Mouse (Mus musculus) adrenal gland, adult 18-20 months (tissue): ENCODE results near the gene Srd5a1. TPM values are rescaled to one million over a fixed set of nuclear protein-coding genes. Genes with fewer than 3 reads are reported as not detected.
"Not testable (repeated sequence)": the region's sequence is repeated elsewhere in the genome, so short reads cannot be mapped to it uniquely, and the experiment has no call there.

Source experiments
- DNase-seq, 2 experiments: peaks; one replicate each; pipeline ENCODE4 v3.0.0; 2021 to 2022; ENCODE audit warnings: low spot score in 2 of 2
- total RNA-seq, 2 experiments: library from RNA; stranded (reverse); gene quantifications; 1 replicate in 1 of 2; 2 replicates in 1 of 2; pipeline ENCODE4 v1.2.3; 2021

The Srd5a1 gene
- total RNA-seq, 2 experiments from 2014 or later: 3.2 to 12.1 TPM

- no peak for DNase-seq
These were observed 33.9 kb downstream of the Srd5a1 start for GRCm38 (mm10) chr13:69577181-69577834.

- DNase-seq: no peak
These were observed 34.6 kb downstream of the Srd5a1 start for GRCm38 (mm10) chr13:69576676-69577075.

GRCm38 (mm10) chr13:69572594-69572993 is 38.6 kb downstream of the Srd5a1 start:
- no peak for DNase-seq

- no peak for DNase-seq
These were observed 42.0 kb downstream of the Srd5a1 start for GRCm38 (mm10) chr13:69569201-69569600.

GRCm38 (mm10) chr13:69565401-69565800 is 45.8 kb downstream of the Srd5a1 start:
- DNase-seq: not testable (repeated sequence)

GRCm38 (mm10) chr13:69564573-69564972 is 46.7 kb downstream of the Srd5a1 start:
- DNase-seq: no peak

GRCm38 (mm10) chr13:69563905-69564304 is 47.3 kb downstream of the Srd5a1 start:
- DNase-seq: no peak

- no peak for DNase-seq
These were observed 48.3 kb downstream of the Srd5a1 start for GRCm38 (mm10) chr13:69562654-69563574.

GRCm38 (mm10) chr13:69562004-69562403 is 49.2 kb downstream of the Srd5a1 start:
- no peak for DNase-seq

GRCm38 (mm10) chr13:69559291-69559961 is 51.8 kb downstream of the Srd5a1 start:
- no peak for DNase-seq

- DNase-seq: no peak
These were observed 53.1 kb downstream of the Srd5a1 start for GRCm38 (mm10) chr13:69558098-69558660.

- no peak for DNase-seq
These were observed 54.5 kb downstream of the Srd5a1 start for GRCm38 (mm10) chr13:69556728-69557127.

GRCm38 (mm10) chr13:69555957-69556482 is 55.2 kb downstream of the Srd5a1 start:
- no peak for DNase-seq

- no peak for DNase-seq
These were observed 56.2 kb downstream of the Srd5a1 start for GRCm38 (mm10) chr13:69555045-69555444.

GRCm38 (mm10) chr13:69554255-69554654 is 57.0 kb downstream of the Srd5a1 start:
- no peak for DNase-seq

- DNase-seq: peak in 1 of 2 experiments; percentile 36
These were observed 58.2 kb downstream of the Srd5a1 start for GRCm38 (mm10) chr13:69553024-69553423.

GRCm38 (mm10) chr13:69550831-69551230 is 60.4 kb downstream of the Srd5a1 start:
- no peak for DNase-seq

- no peak for DNase-seq
These were observed 61.3 kb downstream of the Srd5a1 start for GRCm38 (mm10) chr13:69549980-69550379.

GRCm38 (mm10) chr13:69547488-69548180 is 63.6 kb downstream of the Srd5a1 start:
- no peak for DNase-seq

- no peak for DNase-seq
These were observed 66.2 kb downstream of the Srd5a1 start for GRCm38 (mm10) chr13:69545019-69545418.
